Mouse (Mus musculus) E14TG2a.4 (cell line): ENCODE results near the gene Ube2j1.

ENCODE experiments used
- CTCF ChIP-seq: conservative IDR thresholded peaks from 2 replicates; pipeline ENCODE4 v1.5.1; 2014; ENCODE audit warnings: low read length
- POU5F1 ChIP-seq: IDR thresholded peaks from 2 replicates; pipeline ENCODE4 v1.6.1; 2014; ENCODE audit warnings: low read length, borderline replicate concordance

GRCm38 (mm10) chr4:33070326-33070725 lies 39.1 kb downstream of the Ube2j1 start:
- TF ChIP-seq CTCF (no peak), POU5F1 (no peak)
